Mouse (Mus musculus): Measurements from ENCODE around the gene Zbtb7a. TPM values are rescaled to one million over a fixed set of nuclear protein-coding genes. Genes with fewer than 3 reads are reported as not detected.
"Not testable (repeated sequence)": the region's sequence is repeated elsewhere in the genome, so short reads cannot be mapped to it uniquely, and the experiment has no call there.

Zbtb7a gene
- polyA plus RNA-seq, 1 experiment from 2014 or later: 57.6 TPM

DNA sequence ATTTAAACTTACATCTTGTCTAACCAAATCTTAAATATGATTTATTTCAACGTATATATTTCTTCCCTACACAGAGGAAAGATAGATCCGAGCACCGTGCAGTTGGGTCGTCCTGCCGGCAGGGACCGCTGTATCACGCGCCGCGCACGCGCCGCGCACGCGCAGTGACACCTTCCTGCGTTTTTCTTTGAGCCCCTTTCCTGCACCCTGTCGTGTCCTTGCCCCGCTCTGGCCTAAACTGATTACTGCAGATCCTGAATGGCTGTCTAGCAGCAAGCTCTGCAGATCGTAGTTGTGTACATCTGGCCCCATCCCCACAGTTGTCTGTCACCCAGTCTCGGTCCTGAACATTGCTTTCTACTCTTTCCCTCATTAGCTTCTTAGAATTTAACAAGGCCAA is 38.1 kb downstream of the Zbtb7a start:
- 4% methylated on average over 21 of the region's 21 CpGs for WGBS
- no peaks in the 10 kb centered on the region for H3K27me3 ChIP-seq
- peak overlapping the region; percentile 86 for H3K27ac ChIP-seq (replicated peaks)
- peak overlapping the region; percentile 41 for H3K4me2 ChIP-seq (replicated peaks)
- no peaks in the 10 kb centered on the region for H3K9me3 ChIP-seq (replicated peaks)
- no peak for ATAC-seq (ENCODE audit: insufficient number of reproducible peaks, low FRiP score, low TSS enrichment, low read depth)
- H3K36me3 ChIP-seq: peaks cover 6% of the 10 kb centered on the region
- no peak overlapping the region for H3K9ac ChIP-seq
- peaks cover 39% of the 10 kb centered on the region for H3K4me1 ChIP-seq
- peak overlapping the region; percentile 17; the same call in 1 of the 2 replicates for H3K4me3 ChIP-seq (replicated peaks)

DNA sequence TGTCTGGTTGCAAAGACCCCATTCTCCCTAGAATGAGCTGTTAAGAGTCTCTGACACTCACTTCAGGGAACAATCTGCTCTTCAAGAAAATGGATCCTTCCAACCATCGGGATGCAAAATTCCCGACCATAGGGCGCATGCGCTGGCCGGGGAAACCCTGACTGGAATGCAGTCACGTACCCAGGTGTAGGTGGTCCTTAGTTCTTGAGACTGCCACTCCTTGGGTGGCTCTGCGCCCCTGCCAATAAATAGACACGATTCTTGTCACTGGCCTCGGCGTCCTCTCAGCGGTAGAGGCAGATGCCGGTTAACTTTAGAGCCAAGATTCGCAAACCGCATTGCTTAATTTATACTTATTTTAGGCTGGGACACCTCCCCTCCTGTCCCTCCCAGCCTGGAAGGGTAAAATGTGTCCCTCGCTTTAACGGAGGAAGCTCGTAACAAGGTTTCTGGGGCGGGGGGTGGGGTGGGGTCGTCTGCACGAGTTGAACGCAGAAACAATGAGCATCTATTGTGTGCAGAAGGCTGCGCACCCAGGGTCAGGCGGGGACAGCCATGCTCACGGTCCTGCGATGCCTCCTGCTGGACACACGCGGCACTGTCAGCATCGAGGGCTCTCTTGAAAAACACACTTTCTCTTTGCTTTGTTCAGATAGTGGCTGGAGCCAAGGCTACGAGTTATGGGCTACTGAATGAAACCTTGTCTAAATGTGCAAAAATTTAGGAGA is 39.8 kb downstream of the Zbtb7a start:
- Histone ChIP-seq H3K4me3 (replicated peaks) (peak overlapping the region; percentile 40), H3K4me2 (replicated peaks) (peak overlapping the region; percentile 65), H3K9me3 (replicated peaks) (no peaks in the 10 kb centered on the region), H3K9ac (peak overlapping the region; percentile 10; the same call in 1 of the 2 replicates), H3K27me3 (no peaks in the 10 kb centered on the region), H3K36me3 (peaks cover 23% of the 10 kb centered on the region), H3K27ac (replicated peaks) (peak overlapping the region; percentile 93), H3K4me1 (peaks cover 45% of the 10 kb centered on the region)
- ATAC-seq (ENCODE audit: insufficient number of reproducible peaks, low FRiP score, low TSS enrichment, low read depth): peak; percentile 52; the same call in 1 of the 2 replicates
- 2% methylated on average over 29 of the region's 29 CpGs for WGBS

DNA sequence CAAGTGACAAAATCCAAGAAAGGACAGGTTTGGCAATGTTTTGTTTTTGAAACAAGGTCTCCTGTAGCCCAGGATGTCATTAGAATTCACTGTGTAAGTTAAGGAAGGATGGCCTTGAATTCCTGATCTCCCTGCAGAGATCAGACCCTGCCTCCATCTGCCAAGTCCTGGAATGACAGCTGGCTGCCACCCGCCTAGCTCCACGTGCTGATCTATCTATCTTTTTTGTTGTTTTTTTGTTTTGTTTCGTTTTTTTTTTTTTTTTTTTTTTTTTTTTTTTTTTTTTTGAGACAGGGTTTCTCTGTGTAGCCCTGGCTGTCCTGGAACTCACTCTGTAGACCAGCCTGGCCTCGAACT is 40.3 kb downstream of the Zbtb7a start:
- H3K9ac ChIP-seq: not testable (repeated sequence)

DNA sequence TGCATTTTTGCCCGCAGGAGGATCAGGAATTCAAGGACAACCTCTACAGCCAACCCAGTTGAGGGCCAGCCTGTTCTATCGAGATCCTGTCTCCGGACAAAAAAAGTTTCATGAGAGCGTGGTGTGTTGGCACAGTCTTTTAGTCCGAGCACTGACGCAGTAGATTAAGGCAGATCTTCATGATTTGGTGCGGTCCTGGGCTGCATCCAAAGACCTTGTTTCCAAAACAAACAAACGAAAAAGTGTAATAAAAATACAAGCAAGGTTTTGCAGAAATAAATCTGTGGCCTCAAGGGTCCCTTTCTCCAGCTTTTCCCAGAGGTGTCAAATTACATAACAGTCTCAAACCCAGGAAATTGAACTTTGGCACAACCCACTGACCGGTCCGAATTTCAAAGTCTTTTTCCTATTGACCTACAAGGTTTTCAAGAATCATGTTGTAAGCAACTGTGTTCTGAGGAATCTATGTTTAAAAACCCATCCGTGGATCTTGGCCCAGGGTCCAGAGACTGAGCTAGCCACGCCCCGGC is 41.0 kb downstream of the Zbtb7a start:
- H3K9ac ChIP-seq: peak overlapping the region; percentile 26; the same call in 1 of the 2 replicates
- peak overlapping the region; percentile 97 for H3K4me3 ChIP-seq (replicated peaks)
- no peaks in the 10 kb centered on the region for H3K9me3 ChIP-seq (replicated peaks)
- H3K36me3 ChIP-seq: peaks cover 35% of the 10 kb centered on the region
- H3K4me2 ChIP-seq (replicated peaks): peak overlapping the region; percentile 71
- 2% methylated on average over 13 of the region's 13 CpGs for WGBS
- peak overlapping the region; percentile 93 for H3K27ac ChIP-seq (replicated peaks)
- ATAC-seq (ENCODE audit: insufficient number of reproducible peaks, low FRiP score, low TSS enrichment, low read depth): peak; percentile 8
- no peaks in the 10 kb centered on the region for H3K27me3 ChIP-seq
- peaks cover 50% of the 10 kb centered on the region for H3K4me1 ChIP-seq

More for the DNA sequence above, 40.3 kb downstream of the Zbtb7a start:
- H3K36me3 ChIP-seq: peaks cover 28% of the 10 kb centered on the region
- H3K4me2 ChIP-seq (replicated peaks): peak overlapping the region; percentile 71
- not testable (repeated sequence) for ATAC-seq (ENCODE audit: insufficient number of reproducible peaks, low FRiP score, low TSS enrichment, low read depth); H3K9me3 ChIP-seq (replicated peaks); H3K27me3 ChIP-seq
- H3K4me3 ChIP-seq (replicated peaks): peak overlapping the region; percentile 40
- peak overlapping the region; percentile 93 for H3K27ac ChIP-seq (replicated peaks)
- WGBS: 1% methylated on average over 4 of the region's 4 CpGs
- peaks cover 48% of the 10 kb centered on the region for H3K4me1 ChIP-seq

DNA sequence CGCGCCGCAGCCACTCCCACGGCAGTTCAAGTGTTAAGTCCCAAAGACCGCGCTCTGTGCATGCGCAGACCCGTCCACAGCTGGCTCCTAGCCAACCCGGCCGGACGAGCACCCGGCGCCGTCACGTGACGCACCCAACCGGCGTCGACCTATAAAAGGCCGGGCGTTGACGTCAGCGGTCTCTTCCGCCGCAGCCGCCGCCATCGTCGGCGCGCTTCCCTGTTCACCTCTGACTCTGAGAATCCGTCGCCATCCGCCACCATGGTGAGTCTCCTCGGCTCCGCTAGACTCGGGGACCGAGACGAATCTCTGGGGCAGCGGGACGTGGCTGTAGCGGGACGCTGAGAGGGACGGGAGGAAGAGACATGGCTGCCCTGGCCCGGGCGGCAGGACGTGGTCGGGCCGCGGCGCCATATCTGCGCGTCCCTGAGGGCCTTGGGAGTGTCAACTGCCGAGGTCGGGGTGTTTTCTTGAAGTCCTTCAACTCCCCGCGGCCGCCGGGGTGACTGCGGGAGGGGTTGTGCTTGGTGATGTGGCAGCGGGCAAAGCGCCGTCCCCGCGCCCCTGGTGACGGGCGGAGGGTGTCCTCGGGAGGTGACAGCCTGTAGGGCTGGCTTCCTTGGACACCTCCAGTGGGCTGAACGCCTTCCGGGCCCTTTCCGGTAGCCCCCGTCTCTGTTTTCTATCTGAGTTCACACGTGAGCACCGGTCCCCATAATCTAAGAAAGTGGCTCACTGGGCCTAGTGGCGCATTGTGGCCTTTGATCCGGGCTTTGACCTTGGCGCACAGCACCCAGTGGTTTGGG is 41.6 kb downstream of the Zbtb7a start, which contains the start of gene Eef2:
Gene Eef2 (plus strand): TSS at position 166 of the 806 bp plus-strand sequence.
- Histone ChIP-seq H3K4me1 (peaks cover 50% of the 10 kb centered on the region), H3K9me3 (replicated peaks) (no peaks in the 10 kb centered on the region)
- whole genome bisulfite sequencing: under 1% methylated on average over 77 of the region's 77 CpGs

DNA sequence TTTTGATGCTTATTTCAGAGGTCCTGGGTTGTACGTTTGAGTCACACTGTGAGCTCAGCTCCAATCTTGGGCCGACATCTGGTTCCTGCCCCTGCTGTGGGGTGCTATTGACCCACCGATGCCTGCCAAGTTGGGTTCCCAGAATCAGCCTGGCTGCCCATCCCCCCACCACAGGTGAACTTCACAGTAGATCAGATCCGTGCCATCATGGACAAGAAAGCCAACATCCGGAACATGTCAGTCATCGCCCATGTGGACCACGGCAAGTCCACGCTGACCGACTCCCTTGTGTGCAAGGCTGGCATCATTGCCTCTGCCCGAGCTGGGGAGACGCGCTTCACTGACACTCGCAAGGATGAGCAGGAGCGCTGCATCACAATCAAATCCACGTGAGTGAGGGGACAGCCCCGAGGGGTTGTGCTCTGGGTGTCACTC is 42.5 kb downstream of the Zbtb7a start:
- no peaks in the 10 kb centered on the region for H3K27me3 ChIP-seq
- peak overlapping the region; percentile 71 for H3K4me2 ChIP-seq (replicated peaks)
- H3K4me3 ChIP-seq (replicated peaks): peak overlapping the region; percentile 97
- peaks cover 56% of the 10 kb centered on the region for H3K4me1 ChIP-seq
- ATAC-seq (ENCODE audit: insufficient number of reproducible peaks, low FRiP score, low TSS enrichment, low read depth): no peak
- H3K9ac ChIP-seq: peak overlapping the region; percentile 97
- no peaks in the 10 kb centered on the region for H3K9me3 ChIP-seq (replicated peaks)
- H3K36me3 ChIP-seq: peaks cover 50% of the 10 kb centered on the region
- WGBS: 9% methylated on average over 16 of the region's 16 CpGs
- peak overlapping the region; percentile 93 for H3K27ac ChIP-seq (replicated peaks)

More for the DNA sequence above, 41.6 kb downstream of the Zbtb7a start, which contains the start of gene Eef2:
- peak within 1 kb of the TSS; percentile 97 for H3K9ac ChIP-seq
- H3K4me3 ChIP-seq (replicated peaks): peak within 1 kb of the TSS; percentile 97
- no peaks in the 10 kb centered on the region for H3K27me3 ChIP-seq
- H3K36me3 ChIP-seq: peaks cover 42% of the 10 kb centered on the region
- peak within 1 kb of the TSS; percentile 93 for H3K27ac ChIP-seq (replicated peaks)
- ATAC-seq (ENCODE audit: insufficient number of reproducible peaks, low FRiP score, low TSS enrichment, low read depth): peak; percentile 86
- peak within 1 kb of the TSS; percentile 71 for H3K4me2 ChIP-seq (replicated peaks)

DNA sequence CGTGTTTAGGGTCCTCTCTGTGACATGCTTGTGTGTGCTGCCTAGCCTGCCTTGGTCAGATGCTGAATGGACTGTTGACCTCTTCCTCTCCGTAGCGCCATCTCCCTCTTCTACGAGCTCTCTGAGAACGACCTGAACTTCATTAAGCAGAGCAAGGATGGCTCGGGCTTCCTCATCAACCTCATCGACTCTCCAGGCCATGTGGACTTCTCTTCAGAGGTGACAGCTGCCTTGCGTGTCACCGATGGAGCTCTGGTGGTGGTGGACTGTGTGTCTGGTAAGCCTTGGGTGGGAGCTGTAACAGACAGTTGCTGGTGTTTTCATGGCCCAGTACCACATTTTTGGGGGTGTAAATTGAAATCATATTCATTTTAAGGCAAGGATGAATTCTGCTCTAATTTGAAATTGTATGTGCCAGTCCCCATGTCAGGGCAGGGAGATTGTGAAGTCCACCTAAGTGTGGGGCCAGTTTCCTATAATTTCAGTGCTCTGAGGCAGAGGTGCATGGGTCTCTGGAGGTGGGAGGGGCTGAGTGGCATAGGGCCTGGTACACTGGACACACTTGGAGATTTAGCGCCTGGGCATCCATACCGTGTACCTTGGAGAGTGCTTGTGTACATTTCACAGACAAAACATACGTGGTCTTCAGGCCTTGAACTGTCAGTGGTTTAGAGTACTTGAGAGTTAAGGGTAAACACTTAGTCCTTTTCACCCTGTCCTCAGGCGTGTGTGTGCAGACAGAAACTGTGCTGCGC is 43.1 kb downstream of the Zbtb7a start:
- 56% methylated on average over 14 of the region's 14 CpGs for WGBS
- Histone ChIP-seq H3K36me3 (peaks cover 50% of the 10 kb centered on the region), H3K4me3 (replicated peaks) (peak overlapping the region; percentile 97), H3K4me1 (peaks cover 56% of the 10 kb centered on the region), H3K4me2 (replicated peaks) (peak overlapping the region; percentile 71), H3K27me3 (no peaks in the 10 kb centered on the region), H3K27ac (replicated peaks) (peak overlapping the region; percentile 93; the same call in 1 of the 2 replicates), H3K9me3 (replicated peaks) (no peaks in the 10 kb centered on the region), H3K9ac (peak overlapping the region; percentile 97)
- ATAC-seq (ENCODE audit: insufficient number of reproducible peaks, low FRiP score, low TSS enrichment, low read depth): no peak

DNA sequence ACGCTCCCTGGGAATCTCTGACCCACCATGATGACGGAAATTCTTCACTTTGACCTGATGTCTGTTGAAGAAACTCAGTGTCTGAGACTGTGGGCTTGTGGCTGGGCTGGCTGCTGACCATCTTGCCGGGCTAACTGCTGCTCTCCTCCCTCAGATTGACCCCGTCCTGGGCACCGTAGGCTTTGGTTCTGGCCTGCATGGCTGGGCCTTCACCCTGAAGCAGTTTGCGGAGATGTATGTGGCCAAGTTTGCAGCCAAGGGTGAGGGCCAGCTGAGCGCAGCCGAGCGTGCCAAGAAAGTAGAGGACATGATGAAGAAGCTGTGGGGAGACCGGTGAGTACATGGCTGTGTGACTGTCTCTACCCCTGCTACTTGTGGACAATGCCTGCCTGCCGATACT is 43.9 kb downstream of the Zbtb7a start:
- H3K27me3 ChIP-seq: no peaks in the 10 kb centered on the region
- 0 out of 2 replicates have a peak overlapping the region, but pooled peaks have one; percentile 8 for H3K27ac ChIP-seq (replicated peaks)
- ATAC-seq (ENCODE audit: insufficient number of reproducible peaks, low FRiP score, low TSS enrichment, low read depth): no peak
- 92% methylated on average over 11 of the region's 11 CpGs for WGBS
- H3K9ac ChIP-seq: no peak overlapping the region
- H3K4me3 ChIP-seq (replicated peaks): no peak overlapping the region
- no peak overlapping the region for H3K4me2 ChIP-seq (replicated peaks)
- peaks cover 56% of the 10 kb centered on the region for H3K4me1 ChIP-seq
- H3K9me3 ChIP-seq (replicated peaks): no peaks in the 10 kb centered on the region
- H3K36me3 ChIP-seq: peaks cover 50% of the 10 kb centered on the region

DNA sequence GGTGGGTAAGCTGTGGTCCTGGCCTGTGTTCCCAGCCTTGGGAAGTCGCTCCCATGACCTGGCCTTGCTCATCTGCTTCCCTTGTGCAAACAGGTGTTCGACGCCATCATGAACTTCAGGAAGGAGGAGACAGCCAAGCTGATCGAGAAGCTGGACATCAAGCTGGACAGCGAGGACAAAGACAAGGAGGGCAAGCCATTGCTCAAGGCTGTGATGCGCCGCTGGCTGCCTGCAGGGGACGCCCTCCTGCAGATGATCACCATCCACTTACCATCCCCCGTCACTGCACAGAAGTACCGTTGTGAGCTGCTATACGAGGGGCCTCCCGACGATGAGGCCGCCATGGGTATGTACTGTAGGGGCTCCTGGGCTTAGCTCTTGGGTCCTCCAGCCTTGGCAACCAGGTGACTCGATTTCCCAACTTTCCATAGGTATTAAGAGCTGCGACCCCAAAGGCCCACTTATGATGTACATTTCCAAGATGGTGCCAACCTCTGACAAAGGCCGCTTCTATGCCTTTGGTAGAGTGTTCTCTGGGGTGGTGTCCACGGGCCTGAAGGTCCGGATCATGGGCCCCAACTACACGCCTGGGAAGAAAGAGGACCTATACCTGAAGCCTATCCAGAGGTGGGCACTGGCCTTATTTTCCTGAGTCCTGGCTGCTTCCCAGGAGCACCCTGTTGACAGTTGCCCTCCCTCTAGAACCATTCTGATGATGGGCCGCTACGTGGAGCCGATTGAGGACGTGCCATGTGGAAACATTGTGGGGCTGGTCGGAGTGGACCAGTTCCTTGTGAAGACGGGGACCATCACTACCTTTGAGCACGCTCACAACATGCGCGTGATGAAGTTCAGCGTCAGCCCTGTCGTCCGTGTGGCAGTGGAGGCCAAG is 44.7 kb downstream of the Zbtb7a start:
- Histone ChIP-seq H3K4me2 (replicated peaks) (no peak overlapping the region), H3K27me3 (no peaks in the 10 kb centered on the region), H3K36me3 (peaks cover 50% of the 10 kb centered on the region), H3K9ac (no peak overlapping the region), H3K4me1 (peaks cover 56% of the 10 kb centered on the region), H3K4me3 (replicated peaks) (no peak overlapping the region), H3K9me3 (replicated peaks) (no peaks in the 10 kb centered on the region), H3K27ac (replicated peaks) (no peak overlapping the region)
- no peak for ATAC-seq (ENCODE audit: insufficient number of reproducible peaks, low FRiP score, low TSS enrichment, low read depth)
- 90% methylated on average over 32 of the region's 32 CpGs for WGBS

DNA sequence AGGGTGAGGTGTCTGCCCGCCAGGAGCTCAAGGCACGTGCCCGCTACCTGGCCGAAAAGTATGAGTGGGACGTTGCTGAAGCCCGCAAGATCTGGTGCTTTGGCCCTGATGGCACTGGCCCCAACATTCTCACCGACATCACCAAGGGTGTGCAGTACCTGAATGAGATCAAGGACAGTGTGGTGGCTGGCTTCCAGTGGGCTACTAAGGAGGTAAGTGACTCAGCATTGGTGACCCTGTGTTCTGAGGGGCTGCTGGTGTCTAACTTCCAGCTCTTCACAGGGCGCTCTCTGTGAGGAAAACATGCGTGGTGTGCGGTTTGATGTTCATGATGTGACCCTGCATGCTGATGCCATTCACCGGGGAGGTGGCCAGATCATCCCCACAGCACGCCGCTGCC is 45.9 kb downstream of the Zbtb7a start:
- Histone ChIP-seq H3K4me1 (peaks cover 48% of the 10 kb centered on the region), H3K9ac (no peak overlapping the region), H3K9me3 (replicated peaks) (no peaks in the 10 kb centered on the region), H3K27me3 (no peaks in the 10 kb centered on the region), H3K4me2 (replicated peaks) (no peak overlapping the region), H3K36me3 (peaks cover 61% of the 10 kb centered on the region), H3K4me3 (replicated peaks) (no peak overlapping the region), H3K27ac (replicated peaks) (peak overlapping the region; percentile 76; the same call in 1 of the 2 replicates)
- ATAC-seq (ENCODE audit: insufficient number of reproducible peaks, low FRiP score, low TSS enrichment, low read depth): no peak
- 91% methylated on average over 13 of the region's 13 CpGs for WGBS

Data from embryonic facial prominence, embryonic 15.5 days (tissue).